Mouse (Mus musculus): ENCODE measurements at regions not wholly inside any gene's neighbourhood (a gene's known extent, or its start where the extent isn't known, plus 50 kb on each side); places are given as distances from the start of the nearest gene placed in this dataset.

GRCm38 (mm10) chr13:59279136-59279535 lies 305.9 kb downstream of the Agtpbp1 start:
- no peak for TF ChIP-seq CTCF (IDR thresholded peaks at IDR 0.05; ENCODE audit: borderline replicate concordance, insufficient read depth, low read length)
- TF ChIP-seq POLR2A (IDR thresholded peaks at IDR 0.05; ENCODE audit: low read depth, low read length): no peak
